Mouse (Mus musculus) brain, embryonic 14.5 days (tissue): ENCODE measurements around the gene Abcc9.

Experiments
- CTCF ChIP-seq: fragments of 200-500 bp; IDR thresholded peaks from 2 replicates; pipeline ENCODE4 v1.5.1; 2012; ENCODE audit warnings: inconsistent platforms, mild to moderate bottlenecking, moderate library complexity, borderline replicate concordance; ENCODE audit not compliant: insufficient read depth, insufficient read length; ENCODE audit errors: extremely low read depth
- POLR2A ChIP-seq: fragments of 200-500 bp; IDR thresholded peaks from 2 replicates; pipeline ENCODE4 v1.6.1; 2012; ENCODE audit warnings: mild to moderate bottlenecking, inconsistent platforms, borderline replicate concordance; ENCODE audit not compliant: poor library complexity, insufficient read depth, insufficient read length, severe bottlenecking; ENCODE audit errors: extremely low read depth

DNA sequence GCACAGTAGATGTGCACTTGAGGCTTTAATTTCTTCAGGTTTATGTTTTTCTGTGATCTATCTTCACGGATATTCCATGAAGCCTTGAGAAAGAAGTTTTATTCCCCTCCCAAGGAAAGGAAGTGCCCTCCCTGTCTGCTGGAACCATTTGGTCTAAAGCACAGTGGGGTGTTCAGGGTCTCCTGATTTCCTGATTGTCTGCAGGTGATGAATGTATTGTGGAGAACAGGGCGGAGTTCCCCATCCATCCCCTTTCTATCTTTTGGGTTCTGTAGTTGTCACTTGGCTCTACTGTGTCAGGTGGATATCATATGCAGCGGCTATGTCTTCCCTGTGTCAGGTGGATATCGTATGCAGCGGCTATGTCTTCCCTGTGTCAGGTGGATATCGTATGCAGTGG, 39.6 kb upstream of the Abcc9 start:
- TF ChIP-seq CTCF (no peak), POLR2A (no peak)
